Mouse (Mus musculus): Measurements from ENCODE around the gene Rrp1.

GRCm38 (mm10) chr10:78350796-78351556 lies 61.9 kb downstream of the Rrp1 start:
- TF ChIP-seq CTCF (IDR thresholded peaks at IDR 0.05; ENCODE audit: low read depth, low read length) (no peak), POLR2A (IDR thresholded peaks at IDR 0.05; ENCODE audit: borderline replicate concordance, low read depth, low read length) (no peak)
